Mouse (Mus musculus) left cerebral cortex, adult 2 months (tissue): Measurements from ENCODE around the gene Sp6. TPM values are rescaled to one million over a fixed set of nuclear protein-coding genes. Genes with fewer than 3 reads are reported as not detected.

ENCODE experiments used
- DNase-seq, 2 experiments: peaks; one replicate each; pipeline ENCODE4 v3.0.0; 2021 to 2022; ENCODE audit warnings: low spot score in 2 of 2, mixed read lengths in 1 of 2; ENCODE audit errors: extremely low spot score in 1 of 2
- H3K27ac ChIP-seq: fragments of 200-600 bp; 2 replicates; pipeline ENCODE4 v1.8.1; 2022
- H3K4me3 ChIP-seq: fragments of 200-600 bp; 2 replicates; pipeline ENCODE4 v1.8.1; 2022
- CTCF ChIP-seq: fragments of 200-600 bp; IDR thresholded peaks from 2 replicates; pipeline ENCODE4 v1.8.1; 2022; ENCODE audit warnings: antibody characterized with exemption, mild to moderate bottlenecking, moderate library complexity
- intact Hi-C: fragments of 180-260 bp; cut with DNase I; formaldehyde crosslinking; loops from one replicate; pipeline ENCODE4 v1.15.1; 2025
- total RNA-seq, 2 experiments: library from RNA; stranded (reverse); gene quantifications; 2 replicates each; pipeline ENCODE4 v1.2.3; 2021

Gene Sp6
- total RNA-seq, 2 experiments from 2014 or later, result 0.91 to 1.8 TPM

DNA sequence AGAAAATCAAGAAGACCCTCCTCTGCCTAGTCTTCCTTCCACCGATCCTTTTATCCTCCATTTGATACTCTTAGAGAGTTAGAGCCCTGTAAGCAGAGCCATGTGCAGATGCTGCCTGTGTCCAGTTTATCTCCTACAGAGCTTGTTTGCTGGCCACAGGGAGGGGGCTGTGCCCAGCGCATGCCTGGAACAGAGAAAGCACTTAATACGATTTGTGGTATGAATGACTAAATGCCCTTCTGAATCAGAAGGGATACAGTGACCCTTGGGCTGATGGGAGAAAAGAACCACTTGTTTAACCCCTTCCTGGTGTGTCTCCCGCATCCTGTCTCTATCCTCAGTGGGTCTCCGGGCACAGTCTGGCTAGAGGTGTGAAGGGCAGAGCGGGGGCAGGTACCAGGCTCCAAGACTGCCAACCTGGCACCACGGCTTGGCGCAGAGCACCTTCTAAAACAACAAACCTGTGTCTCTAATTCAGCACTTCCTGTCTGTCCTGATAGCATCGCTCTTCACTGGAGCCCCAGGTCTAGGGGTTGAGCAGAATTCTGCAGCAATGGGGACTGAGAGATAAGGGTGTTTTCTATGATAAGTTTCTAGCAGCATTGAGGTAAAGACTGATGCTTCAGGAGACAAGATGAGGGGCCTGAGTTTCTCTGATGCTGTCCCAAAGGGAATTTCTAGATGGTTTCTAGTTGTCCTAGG, 6.0 kb upstream of the Sp6 start:
- intact Hi-C loops, result no loop called here
- no peak for TF ChIP-seq CTCF
- Histone ChIP-seq H3K4me3 (no peak overlapping the region), H3K27ac (no peak overlapping the region)
- DNase-seq, result no peak

DNA sequence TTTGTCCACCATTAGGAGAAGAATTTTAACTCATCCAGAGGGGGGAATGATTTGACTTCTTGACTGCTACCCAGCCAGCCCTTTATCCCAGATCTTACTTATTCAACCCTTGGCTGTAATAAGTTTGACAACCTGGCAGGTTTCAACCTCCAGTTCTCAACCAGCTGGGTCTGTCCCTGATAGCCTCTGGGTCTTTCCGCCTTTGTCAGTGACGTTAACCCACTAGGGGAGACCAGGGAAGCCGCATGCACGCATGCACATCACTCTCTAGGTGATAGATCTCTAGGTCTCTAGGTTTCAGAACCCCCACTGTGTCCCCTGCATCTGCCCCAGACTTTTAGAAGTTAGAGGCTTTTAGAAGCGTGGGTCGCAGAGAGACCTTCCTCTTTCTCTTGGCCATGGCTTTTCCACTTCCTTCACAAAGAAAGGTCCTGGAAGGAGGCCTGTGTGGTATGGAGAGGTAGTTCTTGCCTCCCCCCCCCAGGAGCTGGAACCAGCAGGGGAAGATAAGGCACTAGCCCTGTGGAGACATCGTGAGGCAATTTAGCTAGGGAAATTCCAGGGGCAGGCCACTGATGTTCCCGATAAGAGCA, 3.9 kb upstream of the Sp6 start:
- DNase-seq, result no peak
- H3K4me3 ChIP-seq, result no peak overlapping the region
- TF ChIP-seq CTCF, result no peak
- intact Hi-C loops, result no loop called here
- no peak overlapping the region for H3K27ac ChIP-seq

DNA sequence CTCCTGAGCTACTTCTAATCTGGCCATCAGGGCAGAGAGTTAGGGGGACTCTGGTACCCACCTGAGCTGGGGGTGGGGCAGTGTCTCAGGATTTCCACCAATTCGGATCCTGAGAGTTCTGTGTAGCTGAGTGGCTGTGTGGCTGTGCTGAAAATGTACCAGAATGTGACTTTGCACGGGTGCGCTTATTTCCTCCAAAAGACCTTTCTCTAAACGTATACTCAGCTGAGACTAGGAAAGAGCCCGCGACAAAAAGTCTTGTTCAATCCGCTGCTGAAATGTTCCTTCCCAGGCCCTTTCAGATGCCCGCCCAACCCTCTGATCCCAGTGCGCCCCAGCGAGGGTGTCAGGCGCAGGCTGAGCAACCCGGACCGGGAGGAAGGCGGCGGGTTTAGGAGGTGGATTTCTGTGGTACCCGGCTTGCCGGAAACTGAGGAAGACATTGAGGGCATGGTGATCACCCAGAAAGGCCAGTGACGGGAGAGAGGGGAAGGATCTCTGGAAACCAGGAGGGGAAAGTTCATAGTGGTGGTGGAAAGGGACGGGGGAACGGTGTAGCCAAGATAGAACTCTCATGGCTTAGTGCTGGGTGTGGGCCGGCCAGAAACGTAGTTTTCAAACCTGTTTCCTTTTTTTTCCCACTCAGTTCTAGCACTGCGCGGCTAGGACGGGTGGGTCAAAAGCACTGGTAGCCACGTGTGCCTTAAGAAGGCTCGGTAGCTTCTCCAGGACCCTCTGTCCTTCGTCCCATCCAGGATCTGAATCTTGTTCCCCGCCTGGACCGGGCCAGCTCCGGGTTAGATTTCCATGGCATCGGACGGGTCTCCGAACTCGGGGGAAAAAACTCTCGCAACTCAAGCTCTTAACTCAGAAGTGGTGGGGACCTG, 4.7 kb downstream of the Sp6 start:
- no peak for TF ChIP-seq CTCF
- intact Hi-C loops, result no loop called here
- DNase-seq, result no peak
- Histone ChIP-seq H3K4me3 (no peak overlapping the region), H3K27ac (no peak overlapping the region)

DNA sequence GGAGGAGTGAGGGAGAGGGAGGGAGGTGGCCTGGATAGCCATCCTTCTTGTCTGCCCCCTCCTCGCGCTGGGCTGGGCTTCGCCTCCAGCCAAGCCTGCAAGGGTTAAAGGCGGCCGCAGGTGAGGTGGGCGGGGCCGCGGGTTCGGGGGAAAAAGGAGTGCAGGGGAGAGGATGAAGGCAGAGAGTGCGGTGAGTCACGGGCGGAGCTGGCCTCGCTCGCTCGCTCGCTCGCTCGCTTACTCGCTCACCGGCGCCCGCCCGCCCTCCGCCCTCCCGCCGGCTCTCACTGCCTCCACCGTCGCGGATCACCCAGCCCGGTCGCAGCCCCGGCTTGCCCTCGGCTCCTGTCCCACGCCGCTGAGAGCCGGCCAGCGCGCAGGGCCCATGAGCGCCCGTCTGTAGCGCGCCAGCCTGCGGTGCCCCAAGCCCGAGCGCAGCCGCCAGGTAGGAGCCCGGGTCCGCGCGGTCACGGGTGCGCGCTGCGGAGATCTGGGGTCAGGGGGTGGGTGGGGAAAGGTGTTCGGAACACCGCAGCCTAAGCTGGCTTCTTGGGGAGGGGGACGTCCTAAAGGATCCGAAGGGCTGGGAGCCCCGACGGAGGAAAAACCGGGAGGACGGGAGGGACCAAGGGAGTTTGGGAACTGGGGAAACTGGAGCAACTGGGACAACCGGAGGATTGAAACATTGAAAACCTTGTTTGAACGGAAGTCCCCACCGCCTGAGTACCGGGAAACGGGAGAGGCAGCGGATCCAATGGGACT, 5.6 kb downstream of the Sp6 start:
- DNase-seq, result no peak
- no peak overlapping the region for H3K27ac ChIP-seq
- TF ChIP-seq CTCF, result no peak
- intact Hi-C loops, result no loop called here
- H3K4me3 ChIP-seq, result no peak overlapping the region

DNA sequence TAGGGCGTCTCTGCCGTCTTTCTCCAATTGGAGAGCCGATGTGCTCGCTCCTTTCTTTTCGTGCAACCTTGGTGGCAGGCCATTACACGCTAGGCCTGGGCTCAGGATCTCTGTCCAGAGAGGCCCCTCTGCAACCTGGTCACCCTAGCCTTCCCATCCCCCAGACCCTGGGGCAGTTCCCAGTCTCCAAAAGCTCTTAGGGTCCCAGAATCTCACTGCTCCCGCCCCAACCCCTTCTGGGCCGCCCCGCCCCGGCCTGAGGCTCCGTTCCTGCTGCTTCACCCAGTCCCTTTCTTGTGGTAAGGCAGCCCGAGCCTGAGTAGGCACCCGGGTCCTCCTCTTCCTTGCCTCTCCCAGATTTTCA, 6.1 kb downstream of the Sp6 start:
- TF ChIP-seq CTCF, result no peak
- Histone ChIP-seq H3K4me3 (no peak overlapping the region), H3K27ac (no peak overlapping the region)
- intact Hi-C loops, result no loop called here
- DNase-seq, result no peak

DNA sequence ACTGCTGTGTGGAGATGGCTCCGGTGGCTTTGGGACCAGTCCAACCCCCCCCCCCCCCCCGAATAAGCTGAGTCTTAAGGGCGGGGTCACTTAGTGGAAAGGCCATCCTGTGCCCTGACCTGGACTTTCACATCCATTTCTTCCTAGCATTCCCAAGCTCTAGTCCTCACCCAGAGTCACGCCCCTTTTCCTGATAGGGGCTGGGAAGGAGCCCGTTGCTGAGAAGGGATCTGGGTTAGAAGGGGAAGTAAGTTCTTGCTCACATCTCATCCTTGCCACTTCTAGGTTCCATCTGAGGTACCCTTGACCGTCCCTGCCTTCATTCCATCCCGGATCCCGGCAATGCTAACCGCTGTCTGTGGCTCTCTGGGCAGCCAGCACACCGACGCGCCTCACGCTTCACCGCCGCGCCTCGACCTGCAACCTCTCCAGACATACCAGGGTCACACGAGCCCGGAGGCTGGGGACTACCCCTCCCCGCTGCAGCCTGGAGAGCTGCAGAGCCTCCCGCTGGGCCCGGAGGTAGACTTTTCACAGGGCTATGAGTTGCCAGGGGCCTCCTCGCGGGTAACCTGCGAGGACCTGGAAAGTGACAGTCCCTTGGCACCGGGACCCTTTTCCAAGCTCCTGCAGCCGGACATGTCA, 8.0 kb downstream of the Sp6 start:
- no peak for DNase-seq
- intact Hi-C loops, result no loop called here
- Histone ChIP-seq H3K4me3 (no peak overlapping the region), H3K27ac (no peak overlapping the region)
- TF ChIP-seq CTCF, result no peak

DNA sequence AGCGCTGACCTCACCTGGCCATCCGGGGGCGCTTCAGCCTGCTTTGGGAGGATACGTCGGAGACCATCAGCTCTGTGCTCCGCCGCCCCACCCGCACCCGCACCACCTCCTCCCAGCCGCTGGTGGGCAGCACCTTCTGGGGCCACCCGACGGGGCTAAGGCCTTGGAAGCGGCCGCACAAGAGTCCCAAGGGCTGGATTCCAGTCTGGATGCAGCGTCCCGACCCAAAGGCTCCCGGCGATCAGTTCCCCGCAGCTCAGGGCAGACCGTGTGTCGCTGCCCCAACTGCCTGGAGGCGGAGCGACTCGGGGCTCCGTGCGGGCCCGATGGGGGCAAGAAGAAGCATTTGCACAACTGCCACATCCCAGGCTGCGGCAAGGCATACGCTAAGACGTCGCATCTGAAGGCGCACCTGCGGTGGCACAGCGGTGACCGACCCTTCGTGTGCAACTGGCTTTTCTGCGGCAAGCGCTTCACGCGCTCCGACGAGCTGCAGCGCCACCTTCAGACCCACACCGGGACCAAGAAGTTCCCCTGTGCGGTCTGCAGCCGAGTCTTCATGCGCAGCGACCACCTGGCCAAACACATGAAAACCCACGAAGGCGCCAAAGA, 8.8 kb downstream of the Sp6 start:
- peak; percentile 51 for TF ChIP-seq CTCF
- DNase-seq, result peak; percentile 64 to 68
- intact Hi-C loops, result loop anchor here (1.0 to 2.0 kb wide), 2 partner anchors 40 to 105 kb away; partner anchors contain the start of genes Cdk5rap3 and Sp2
- H3K27ac ChIP-seq, result no peak overlapping the region
- peak overlapping the region; percentile 57 for H3K4me3 ChIP-seq

DNA sequence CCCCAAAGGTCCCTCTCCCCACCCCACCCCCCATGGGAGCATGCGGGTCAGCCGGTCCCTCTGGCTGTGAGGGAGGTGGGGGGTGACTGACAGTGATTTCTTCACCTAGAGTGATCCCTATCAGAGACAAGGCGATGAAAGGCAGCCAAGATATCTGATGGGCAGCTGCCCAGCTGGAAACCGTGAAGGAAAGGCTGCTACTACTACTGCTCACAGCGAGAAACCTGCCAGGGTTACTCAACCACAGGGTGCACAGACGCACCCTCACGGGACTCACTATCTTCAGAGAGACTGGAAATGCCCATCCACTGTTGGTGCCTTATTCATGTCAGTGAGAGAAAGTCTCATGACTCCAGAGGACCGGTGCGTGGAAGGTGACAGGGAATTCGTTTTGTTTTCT, 11.8 kb downstream of the Sp6 start:
- intact Hi-C loops, result loop anchor here (5.0 kb wide), 1 partner anchor 163 kb away; no protein-coding TSS in a partner anchor
- DNase-seq, result no peak
- TF ChIP-seq CTCF, result no peak
- Histone ChIP-seq H3K4me3 (no peak overlapping the region), H3K27ac (no peak overlapping the region)

DNA sequence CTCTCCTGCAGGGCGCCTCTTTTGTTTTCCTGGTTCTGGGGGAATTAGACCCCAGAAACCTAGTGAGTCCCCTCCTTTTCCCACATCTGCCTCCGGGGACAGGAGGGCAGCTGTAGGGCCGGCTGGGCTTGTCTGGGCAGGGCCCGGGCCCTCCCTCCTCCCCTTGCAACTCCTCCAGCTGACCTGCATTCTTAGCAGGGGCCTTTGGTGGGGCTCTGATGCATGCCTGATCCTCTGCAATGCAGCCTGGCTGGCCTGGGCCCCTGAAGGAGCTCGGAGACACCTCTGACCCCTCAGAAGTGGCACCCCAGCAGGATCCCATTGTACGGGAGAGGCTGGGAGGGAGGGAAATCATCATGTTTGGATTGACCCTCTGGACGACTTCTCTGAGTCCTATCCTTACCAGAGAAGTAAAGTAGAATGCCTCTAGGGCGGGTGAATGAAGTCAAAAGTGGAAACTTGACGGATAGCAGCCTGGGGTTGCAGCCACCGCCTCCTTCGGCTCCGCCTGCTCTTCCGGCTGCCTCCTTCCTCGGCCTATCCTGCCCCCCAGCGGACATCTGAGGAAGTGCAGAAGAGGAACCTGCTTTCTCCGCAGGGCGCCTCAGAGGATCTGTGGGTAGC, 12.6 kb downstream of the Sp6 start:
- H3K4me3 ChIP-seq, result peak overlapping the region; percentile 18; the same call in 1 of the 2 replicates

More for the DNA sequence above, 12.6 kb downstream of the Sp6 start:
- TF ChIP-seq CTCF, result peak; percentile 99
- H3K27ac ChIP-seq, result no peak overlapping the region; the same call in 1 of the 2 replicates
- intact Hi-C loops, result loop anchor here (1.0 to 5.0 kb wide), 2 partner anchors 44 to 164 kb away; partner anchors contain the start of gene Sp2
- DNase-seq, result peak; percentile 83 to 88
